Mouse (Mus musculus) cerebellum, adult 9-10 months (tissue): ENCODE measurements around the gene Mus81.

Experiments
- DNase-seq: peaks from one replicate; pipeline ENCODE4 v3.0.0; 2022

Mus81 gene

GRCm38 (mm10) chr19:5433951-5434350, 54.3 kb downstream of the Mus81 start:
- no peak for DNase-seq

- peak; percentile 62 for DNase-seq
Observed at GRCm38 (mm10) chr19:5432992-5433852, 55.0 kb downstream of the Mus81 start.
